Mouse (Mus musculus) c-Kit-negative CD71-positive TER-119-positive erythroid progenitor cells, embryonic 14.5 days (primary cell): ENCODE results near the gene Tmigd3.

Source experiments
- DNase-seq: peaks from one replicate; pipeline ENCODE4 v3.0.0-alpha.2; 2013; ENCODE audit warnings: low read depth, low spot score

Tmigd3 gene

GRCm38 (mm10) chr3:105873451-105874445 is 3.0 kb downstream of the Tmigd3 start:
- no peak for DNase-seq

GRCm38 (mm10) chr3:105876022-105876421 is 5.3 kb downstream of the Tmigd3 start:
- no peak for DNase-seq

- no peak for DNase-seq
Measured at GRCm38 (mm10) chr3:105877252-105877803, 6.6 kb downstream of the Tmigd3 start.

GRCm38 (mm10) chr3:105877919-105878318 is 7.2 kb downstream of the Tmigd3 start:
- no peak for DNase-seq

GRCm38 (mm10) chr3:105878751-105879150 is 8.0 kb downstream of the Tmigd3 start:
- DNase-seq, result no peak

- no peak for DNase-seq
Measured at GRCm38 (mm10) chr3:105880419-105880818, 9.7 kb downstream of the Tmigd3 start.

- no peak for DNase-seq
Measured at GRCm38 (mm10) chr3:105882105-105882504, 11.4 kb downstream of the Tmigd3 start.

- DNase-seq, result no peak
Measured at GRCm38 (mm10) chr3:105883111-105883510, 12.4 kb downstream of the Tmigd3 start.

- DNase-seq, result no peak
Measured at GRCm38 (mm10) chr3:105888961-105889360, 18.3 kb downstream of the Tmigd3 start.

GRCm38 (mm10) chr3:105890220-105890619 is 19.5 kb downstream of the Tmigd3 start:
- no peak for DNase-seq

- no peak for DNase-seq
Measured at GRCm38 (mm10) chr3:105891141-105891540, 20.4 kb downstream of the Tmigd3 start.

GRCm38 (mm10) chr3:105891760-105892571 is 21.3 kb downstream of the Tmigd3 start:
- DNase-seq, result no peak

GRCm38 (mm10) chr3:105892572-105893495 is 22.1 kb downstream of the Tmigd3 start:
- DNase-seq, result no peak

GRCm38 (mm10) chr3:105893941-105894391 is 23.3 kb downstream of the Tmigd3 start:
- no peak for DNase-seq

- no peak for DNase-seq
Measured at GRCm38 (mm10) chr3:105894601-105895592, 24.2 kb downstream of the Tmigd3 start.

- no peak for DNase-seq
Measured at GRCm38 (mm10) chr3:105896811-105897210, 26.1 kb downstream of the Tmigd3 start.

GRCm38 (mm10) chr3:105898325-105898724 is 27.6 kb downstream of the Tmigd3 start:
- DNase-seq, result no peak

- DNase-seq, result no peak
Measured at GRCm38 (mm10) chr3:105898861-105899260, 28.2 kb downstream of the Tmigd3 start.

GRCm38 (mm10) chr3:105899394-105900147 is 28.9 kb downstream of the Tmigd3 start:
- DNase-seq, result peak; percentile 72
